Mouse (Mus musculus): ENCODE measurements around the gene Tcp11x2. TPM values are rescaled to one million over a fixed set of nuclear protein-coding genes. Genes with fewer than 3 reads are reported as not detected.

Tcp11x2 gene
- polyA plus RNA-seq (2017; shearing (Covaris generic)): not detected

GRCm38 (mm10) chrX:135693633-135694032 lies at the start of gene Tcp11x2:
TSS of gene Tcp11x2 (minus strand) at chrX:135693790.
- ATAC-seq: no peak

- ATAC-seq: peak; percentile 2
These were observed 49.4 kb upstream of the Tcp11x2 start for GRCm38 (mm10) chrX:135743056-135743355.

- ATAC-seq: peak; percentile 98
These were observed 48.9 kb upstream of the Tcp11x2 start, which contains the start of the genes Armcx5 and Gprasp1 for GRCm38 (mm10) chrX:135742304-135743055. TSS of gene Armcx5 (plus strand) at chrX:135742733. TSS of gene Gprasp1 (plus strand) at chrX:135742733.

DNA sequence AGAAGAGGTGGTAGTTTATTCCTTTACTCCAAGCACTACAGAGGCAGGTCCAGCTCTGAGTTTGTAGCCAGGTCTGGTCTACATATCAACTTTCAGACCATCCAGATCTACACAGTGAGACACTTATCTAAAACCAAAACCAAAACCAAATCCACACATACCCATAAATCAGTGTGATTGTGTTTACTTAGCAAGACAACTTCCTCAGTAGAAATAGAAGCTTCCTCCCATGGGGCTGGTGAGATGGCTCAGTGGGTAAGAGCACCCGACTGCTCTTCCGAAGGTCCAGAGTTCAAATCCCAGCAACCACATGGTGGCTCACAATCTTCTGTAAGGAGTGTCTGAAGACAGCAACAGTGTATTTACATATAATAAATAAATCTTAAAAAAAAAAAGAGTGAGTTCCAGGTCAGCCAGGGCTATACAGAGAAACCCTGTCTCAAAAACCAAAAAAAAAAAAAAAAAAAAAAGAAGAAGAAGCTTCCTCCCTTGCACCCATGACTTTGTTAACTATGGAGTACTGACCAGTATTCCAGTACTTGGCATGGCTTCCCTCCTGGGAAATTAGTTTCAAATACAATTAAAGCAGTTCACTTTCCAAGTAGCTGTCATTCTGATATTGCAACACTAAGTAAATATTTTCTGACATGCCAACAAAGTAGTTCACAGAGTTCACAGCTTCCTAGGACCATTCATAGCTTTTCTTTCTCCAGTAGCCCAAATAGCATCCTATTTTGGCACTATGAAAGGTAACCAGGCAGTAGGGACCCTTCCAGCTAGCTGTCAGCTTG lies 45.3 kb upstream of the Tcp11x2 start:
- ATAC-seq: no peak

GRCm38 (mm10) chrX:135725161-135725560 lies 31.6 kb upstream of the Tcp11x2 start, which contains the start of gene Tmsb15a:
TSS of gene Tmsb15a (minus strand) at chrX:135725261.
- no peak for ATAC-seq

- no peak for ATAC-seq
These were observed 19.3 kb upstream of the Tcp11x2 start for GRCm38 (mm10) chrX:135712845-135713244.

DNA sequence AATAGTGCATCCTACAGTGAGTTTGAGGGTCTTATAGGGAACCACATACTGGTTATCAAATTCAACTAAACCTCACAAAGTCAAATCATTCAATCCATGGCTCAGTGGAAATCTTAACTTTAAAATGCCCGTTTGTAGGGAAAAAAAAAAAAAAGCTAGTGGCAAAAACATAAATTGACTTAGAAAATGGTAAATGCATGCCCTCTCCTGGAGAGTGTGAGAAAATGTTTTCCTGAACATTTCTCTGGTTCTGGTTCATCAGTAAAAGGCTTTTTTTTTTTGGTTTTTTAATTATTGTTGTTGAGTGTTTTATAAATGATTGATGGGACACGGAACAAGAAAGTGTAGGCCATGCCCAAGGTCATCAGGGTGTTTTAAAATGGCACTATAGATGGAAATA lies 10.8 kb upstream of the Tcp11x2 start:
- ATAC-seq: no peak

- ATAC-seq: no peak
These were observed 9.5 kb upstream of the Tcp11x2 start for GRCm38 (mm10) chrX:135703111-135703510.

GRCm38 (mm10) chrX:135687802-135688201 lies 5.8 kb downstream of the Tcp11x2 start:
- no peak for ATAC-seq

DNA sequence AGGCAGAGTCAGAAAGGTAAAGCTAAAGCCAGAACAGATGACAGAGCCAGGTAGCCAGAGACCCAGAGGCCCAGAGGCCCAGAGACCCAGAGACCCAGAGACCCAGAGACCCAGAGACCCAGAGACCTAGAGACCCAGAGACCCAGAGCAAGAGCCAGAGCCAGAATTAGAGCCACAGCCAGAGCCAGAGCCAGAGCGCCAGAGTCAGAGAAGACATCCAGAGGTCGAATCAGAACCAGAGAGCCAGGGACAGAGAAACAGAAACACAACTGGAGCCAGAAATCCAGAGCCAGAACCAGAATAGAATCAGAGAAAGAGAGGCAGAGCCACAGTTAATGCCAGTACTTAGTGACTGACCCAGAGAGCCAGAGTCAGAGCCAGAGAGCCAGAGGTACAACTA lies 11.7 kb downstream of the Tcp11x2 start:
- no peak for ATAC-seq

DNA sequence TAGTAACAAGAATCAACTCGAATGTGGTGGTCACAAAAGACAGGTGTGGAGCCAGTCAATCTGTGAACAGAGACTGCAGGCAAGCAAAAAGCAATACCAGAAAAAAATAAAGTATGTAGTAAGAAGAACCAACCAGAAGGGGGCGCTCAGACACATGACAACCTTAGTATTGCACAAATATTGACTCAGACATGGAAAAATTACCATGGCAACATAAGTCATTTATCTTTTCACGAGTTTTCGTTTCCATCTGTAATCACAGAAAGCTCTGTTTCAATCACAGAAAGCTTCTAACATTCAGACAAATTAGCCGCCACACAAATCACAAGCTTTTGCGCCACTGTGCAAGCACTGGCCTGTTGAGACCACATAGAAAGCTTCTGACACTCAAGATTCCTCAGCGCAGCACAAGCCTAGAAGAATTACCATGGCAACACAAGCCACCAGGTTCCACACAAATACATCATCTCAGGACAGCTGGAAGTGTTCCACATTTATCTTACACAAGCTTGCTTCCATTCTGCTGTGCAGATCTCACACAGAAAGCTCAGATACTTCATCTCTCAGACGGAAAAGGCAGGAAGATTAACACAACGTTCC lies 41.3 kb downstream of the Tcp11x2 start:
- peak; percentile 36 for ATAC-seq

DNA sequence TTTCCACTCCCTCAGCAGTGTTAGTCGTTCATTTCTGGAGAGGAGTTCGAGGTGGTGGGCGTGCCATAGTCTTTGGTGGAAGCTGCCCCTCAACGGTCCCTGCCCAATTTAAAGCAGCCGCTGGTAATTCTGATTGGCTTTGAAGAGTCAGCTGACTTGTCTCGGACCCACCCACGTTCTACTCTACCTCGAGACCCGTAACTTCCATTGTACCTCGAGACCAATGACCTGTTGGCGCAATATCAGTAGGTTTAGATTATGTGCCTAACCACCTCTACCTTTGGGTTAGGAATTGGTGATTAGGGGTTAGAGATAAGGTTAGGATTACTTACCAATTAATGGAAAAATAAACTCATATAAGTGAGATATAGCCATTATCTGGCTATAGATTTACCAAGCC lies 66.0 kb downstream of the Tcp11x2 start, which contains the start of gene Prame:
Gene Prame, minus strand, starts transcription at position 101 of the 400 bp plus-strand sequence.
- no peak for ATAC-seq

Other genes starting within 250 kb of the Tcp11x2 start
- under 1 TPM in 1 of 2 experiments, not detected in 1; 0.12 TPM for gene AV320801, start 199.2 kb downstream of the Tcp11x2 start, polyA plus RNA-seq (2017; shearing (Covaris generic))
- gene Nxf7, start 95.0 kb downstream of the Tcp11x2 start, polyA plus RNA-seq (2017; shearing (Covaris generic)): not detected
- not detected for gene Prame, start 66.1 kb downstream of the Tcp11x2 start, polyA plus RNA-seq (2017; shearing (Covaris generic))
- not detected for gene Tmsb15a, start 31.5 kb upstream of the Tcp11x2 start, polyA plus RNA-seq (2017; shearing (Covaris generic))
- 10 to 100 TPM; 10.1 to 10.7 TPM for gene Armcx5, start 48.9 kb upstream of the Tcp11x2 start, polyA plus RNA-seq (2017; shearing (Covaris generic))
- gene Gprasp1, start 48.9 kb upstream of the Tcp11x2 start, polyA plus RNA-seq (2017; shearing (Covaris generic)): 10 to 100 TPM; 16.4 to 18.1 TPM
- 10 to 100 TPM in 1 of 2 experiments, 1 to 10 TPM in 1; 8.1 to 13.4 TPM for gene Bhlhb9, start 103.8 kb upstream of the Tcp11x2 start, polyA plus RNA-seq (2017; shearing (Covaris generic))
- gene Gprasp2, start 145.2 kb upstream of the Tcp11x2 start, polyA plus RNA-seq (2017; shearing (Covaris generic)): 1 to 10 TPM; 2.6 to 4.4 TPM